Mouse (Mus musculus): ENCODE measurements around the gene Unc80. TPM values are rescaled to one million over a fixed set of nuclear protein-coding genes. Genes with fewer than 3 reads are reported as not detected.
A peak's percentile ranks its signal among the peaks of the same experiment; 100 is the strongest.
"Not testable (repeated sequence)": the region's sequence is repeated elsewhere in the genome, so short reads cannot be mapped to it uniquely, and the experiment has no call there.

Unc80 gene
- total and polyA plus RNA-seq, 2 experiments from 2014 or later, result 8.9 to 25.9 TPM

GRCm38 (mm10) chr1:66691772-66692171 lies 223.6 kb downstream of the Unc80 start:
- Histone ChIP-seq H3K9me3 (ENCODE audit: low read length) (no peaks in the 10 kb centered on the region), H3K4me3 (ENCODE audit: low read length) (no peak overlapping the region), H3K4me1 (ENCODE audit: insufficient read depth, low read length) (no peaks in the 10 kb centered on the region), H3K27me3 (ENCODE audit: insufficient read depth, low read length) (no peaks in the 10 kb centered on the region), H3K9ac (replicated peaks; ENCODE audit: low read length) (no peak overlapping the region), H3K27ac (0 out of 2 replicates have a peak overlapping the region, but pooled peaks have one; percentile 74), H3K4me2 (ENCODE audit: low read depth, low read length) (no peak overlapping the region), H3K36me3 (ENCODE audit: insufficient read depth, low read length) (no peaks in the 10 kb centered on the region)
- TF ChIP-seq CTCF (IDR thresholded peaks at IDR 0.05; ENCODE audit: low read depth), result no peak
- 63% methylated on average over 3 of the region's 3 CpGs for WGBS
- DNase-seq (ENCODE audit: low spot score), result no peak
- ATAC-seq, result no peak

GRCm38 (mm10) chr1:66692308-66692707 lies 224.1 kb downstream of the Unc80 start:
- peak; percentile 80 for ATAC-seq
- DNase-seq (ENCODE audit: low spot score), result no peak
- peak overlapping the region; percentile 74 for H3K27ac ChIP-seq
- no peaks in the 10 kb centered on the region for H3K36me3 ChIP-seq (ENCODE audit: insufficient read depth, low read length)
- 56% methylated on average over 1 of the region's 1 CpGs for WGBS
- H3K9me3 ChIP-seq (ENCODE audit: low read length), result no peaks in the 10 kb centered on the region
- no peaks in the 10 kb centered on the region for H3K27me3 ChIP-seq (ENCODE audit: insufficient read depth, low read length)
- no peaks in the 10 kb centered on the region for H3K4me1 ChIP-seq (ENCODE audit: insufficient read depth, low read length)
- H3K4me2 ChIP-seq (ENCODE audit: low read depth, low read length), result no peak overlapping the region
- H3K4me3 ChIP-seq (ENCODE audit: low read length), result no peak overlapping the region
- no peak overlapping the region for H3K9ac ChIP-seq (replicated peaks; ENCODE audit: low read length)
- TF ChIP-seq CTCF (IDR thresholded peaks at IDR 0.05; ENCODE audit: low read depth), result no peak

DNA sequence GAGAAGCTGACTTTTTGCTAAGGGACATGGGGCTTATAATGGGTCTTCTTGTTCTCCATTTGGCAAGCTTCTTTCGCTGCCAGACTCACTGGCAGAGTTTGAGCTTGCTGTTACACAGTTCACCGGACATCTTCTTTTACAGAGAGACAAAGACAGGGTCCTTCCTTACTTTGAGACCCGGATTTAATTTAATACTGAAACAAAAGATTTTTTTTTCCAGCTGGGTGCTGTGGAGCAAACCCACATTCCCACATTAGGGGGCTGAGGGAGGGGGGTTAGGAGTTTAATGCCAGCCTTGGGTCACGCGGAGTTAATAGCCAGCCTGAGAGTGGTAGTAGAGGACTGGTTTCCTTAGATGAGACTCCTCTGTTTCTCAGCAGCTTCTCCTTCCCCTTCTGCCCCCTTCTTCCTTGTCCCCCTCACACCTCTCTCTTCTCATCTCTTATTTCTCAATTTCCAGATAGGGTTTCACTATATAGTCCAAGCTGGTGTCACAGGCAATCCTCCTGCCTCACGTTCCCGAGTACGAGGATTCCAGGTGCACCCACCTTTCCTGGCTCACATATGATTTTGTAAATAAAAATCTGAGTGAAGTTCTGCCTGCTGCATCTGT lies 224.7 kb downstream of the Unc80 start:
- WGBS, result 59% methylated on average over 8 of the region's 8 CpGs
- ATAC-seq (peak; percentile 97), DNase-seq (ENCODE audit: low spot score) (peak; percentile 68)
- Histone ChIP-seq H3K36me3 (ENCODE audit: insufficient read depth, low read length) (no peaks in the 10 kb centered on the region), H3K4me2 (ENCODE audit: low read depth, low read length) (no peak overlapping the region), H3K9me3 (ENCODE audit: low read length) (no peaks in the 10 kb centered on the region), H3K9ac (replicated peaks; ENCODE audit: low read length) (no peak overlapping the region), H3K27ac (peak overlapping the region; percentile 74), H3K27me3 (ENCODE audit: insufficient read depth, low read length) (no peaks in the 10 kb centered on the region), H3K4me3 (ENCODE audit: low read length) (no peak overlapping the region), H3K4me1 (ENCODE audit: insufficient read depth, low read length) (no peaks in the 10 kb centered on the region)
- no peak for TF ChIP-seq CTCF (IDR thresholded peaks at IDR 0.05; ENCODE audit: low read depth)

DNA sequence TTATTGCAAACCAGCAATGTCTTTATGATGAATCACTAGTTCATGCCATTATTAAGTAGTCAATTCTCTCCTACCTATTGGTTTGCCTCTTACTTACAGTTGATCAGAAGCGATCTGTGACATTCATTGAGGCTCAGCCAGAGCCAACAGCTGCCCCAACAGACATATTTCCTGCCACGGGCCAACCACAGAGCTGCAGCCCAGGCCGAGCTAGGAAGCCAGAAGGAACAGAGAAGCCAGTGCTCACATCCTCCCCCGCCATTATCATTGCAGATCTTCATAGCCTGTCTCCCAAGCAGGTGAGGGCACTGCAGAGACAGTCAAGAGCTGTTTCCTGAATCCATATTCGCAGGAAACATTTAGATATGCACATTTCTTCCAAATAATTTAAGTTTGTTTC lies 226.1 kb downstream of the Unc80 start:
- Histone ChIP-seq H3K4me1 (ENCODE audit: insufficient read depth, low read length) (no peaks in the 10 kb centered on the region), H3K27ac (no peak overlapping the region), H3K4me3 (ENCODE audit: low read length) (no peak overlapping the region), H3K4me2 (ENCODE audit: low read depth, low read length) (no peak overlapping the region), H3K27me3 (ENCODE audit: insufficient read depth, low read length) (no peaks in the 10 kb centered on the region), H3K9me3 (ENCODE audit: low read length) (no peaks in the 10 kb centered on the region), H3K36me3 (ENCODE audit: insufficient read depth, low read length) (no peaks in the 10 kb centered on the region), H3K9ac (replicated peaks; ENCODE audit: low read length) (no peak overlapping the region)
- 71% methylated on average over 5 of the region's 5 CpGs for WGBS
- ATAC-seq (no peak), DNase-seq (ENCODE audit: low spot score) (no peak)
- no peak for TF ChIP-seq CTCF (IDR thresholded peaks at IDR 0.05; ENCODE audit: low read depth)

GRCm38 (mm10) chr1:66695296-66695695 lies 227.1 kb downstream of the Unc80 start:
- Histone ChIP-seq H3K9ac (replicated peaks; ENCODE audit: low read length) (no peak overlapping the region), H3K36me3 (ENCODE audit: insufficient read depth, low read length) (no peaks in the 10 kb centered on the region), H3K27ac (no peak overlapping the region), H3K4me3 (ENCODE audit: low read length) (no peak overlapping the region), H3K4me2 (ENCODE audit: low read depth, low read length) (no peak overlapping the region), H3K4me1 (ENCODE audit: insufficient read depth, low read length) (no peaks in the 10 kb centered on the region), H3K27me3 (ENCODE audit: insufficient read depth, low read length) (no peaks in the 10 kb centered on the region), H3K9me3 (ENCODE audit: low read length) (no peaks in the 10 kb centered on the region)
- ATAC-seq (no peak), DNase-seq (ENCODE audit: low spot score) (no peak)
- WGBS, result 64% methylated on average over 7 of the region's 7 CpGs
- TF ChIP-seq CTCF (IDR thresholded peaks at IDR 0.05; ENCODE audit: low read depth), result no peak

- WGBS, result 87% methylated on average over 10 of the region's 10 CpGs
- H3K9ac ChIP-seq (replicated peaks; ENCODE audit: low read length); H3K4me1 ChIP-seq (ENCODE audit: insufficient read depth, low read length); H3K4me3 ChIP-seq (ENCODE audit: low read length); DNase-seq (ENCODE audit: low spot score); H3K36me3 ChIP-seq (ENCODE audit: insufficient read depth, low read length); H3K4me2 ChIP-seq (ENCODE audit: low read depth, low read length); H3K9me3 ChIP-seq (ENCODE audit: low read length); H3K27ac ChIP-seq; ATAC-seq; H3K27me3 ChIP-seq (ENCODE audit: insufficient read depth, low read length): not testable (repeated sequence)
These were observed 231.5 kb downstream of the Unc80 start for GRCm38 (mm10) chr1:66699630-66700029.

GRCm38 (mm10) chr1:66700149-66700692 lies 232.1 kb downstream of the Unc80 start:
- H3K27ac ChIP-seq, result peak overlapping the region; percentile 73; the same call in 1 of the 2 replicates
- ATAC-seq (peak; percentile 19), DNase-seq (ENCODE audit: low spot score) (no peak)
- WGBS, result 39% methylated on average over 5 of the region's 5 CpGs
- H3K4me2 ChIP-seq (ENCODE audit: low read depth, low read length), result peak overlapping the region; percentile 84
- no peak for TF ChIP-seq CTCF (IDR thresholded peaks at IDR 0.05; ENCODE audit: low read depth)
- peaks cover 9% of the 10 kb centered on the region; the same call in 1 of the 2 replicates for H3K4me1 ChIP-seq (ENCODE audit: insufficient read depth, low read length)
- H3K36me3 ChIP-seq (ENCODE audit: insufficient read depth, low read length), result no peaks in the 10 kb centered on the region
- H3K9ac ChIP-seq (replicated peaks; ENCODE audit: low read length), result peak overlapping the region; percentile 79; the same call in 1 of the 2 replicates
- peak overlapping the region; percentile 93 for H3K4me3 ChIP-seq (ENCODE audit: low read length)
- H3K9me3 ChIP-seq (ENCODE audit: low read length), result no peaks in the 10 kb centered on the region
- no peaks in the 10 kb centered on the region for H3K27me3 ChIP-seq (ENCODE audit: insufficient read depth, low read length)

All from hindbrain, postnatal 0 days (tissue).